Mouse (Mus musculus): ENCODE data around the gene Rbfox2. TPM values are rescaled to one million over a fixed set of nuclear protein-coding genes. Genes with fewer than 3 reads are reported as not detected.

Rbfox2 gene
- total and polyA plus RNA-seq, 3 experiments = 0.89 TPM; not detected in 2

- Histone ChIP-seq H3K9ac (ENCODE audit: insufficient read depth, low read depth) (no peak overlapping the region), H3K4me2 (ENCODE audit: insufficient read depth, low read depth, poor library complexity, severe bottlenecking) (no peak overlapping the region), H3K4me3 (replicated peaks in 1 of 3; ENCODE audit: low read depth in 2 of 3, low read length in 2 of 3, poor library complexity in 1 of 3) (no peak overlapping the region), H3K27me3 (replicated peaks) (peaks cover 85% of the 10 kb centered on the region), H3K4me1 (ENCODE audit: control insufficient read depth in 1 of 2, insufficient read depth in 2 of 2) (no peaks in the 10 kb centered on the region), H3K27ac (ENCODE audit: insufficient read depth, low read depth) (no peak overlapping the region), H3K79me2 (replicated peaks; ENCODE audit: control insufficient read depth, extremely low read depth, insufficient read depth, poor library complexity, severe bottlenecking) (no peaks in the 10 kb centered on the region), H3K9me3 (replicated peaks; ENCODE audit: low read length) (no peaks in the 10 kb centered on the region), H3K36me3 (replicated peaks in 1 of 2; ENCODE audit: control insufficient read depth in 1 of 2, insufficient read depth in 1 of 2, low read length in 1 of 2) (no peaks in the 10 kb centered on the region)
- dilution Hi-C loops (cut with MboI; ENCODE audit: extremely low pct_ligation_motif_present, extremely low pct_unique_long_range_greater_than_20kb, low sequenced_read_pairs) (no loop called here), in situ Hi-C loops (cut with MboI; ENCODE audit: low pct_ligation_motif_present, low pct_unique_long_range_greater_than_20kb, low sequenced_read_pairs) (no loop called here)
- TF ChIP-seq MAX (IDR thresholded peaks at IDR 0.05; ENCODE audit: low read length) (no peak), ZMIZ1 (IDR thresholded peaks at IDR 0.05; ENCODE audit: low read depth, low read length) (no peak), HCFC1 (IDR thresholded peaks at IDR 0.05; ENCODE audit: low read depth, low read length) (no peak), SMC3 (IDR thresholded peaks at IDR 0.05; ENCODE audit: low read depth, low read length) (no peak), CHD2 (IDR thresholded peaks at IDR 0.05; ENCODE audit: low read length) (no peak), RAD21 (IDR thresholded peaks at IDR 0.05; ENCODE audit: low read depth, low read length) (no peak), TCF12 (IDR thresholded peaks at IDR 0.05; ENCODE audit: low read depth, low read length) (no peak), NRF1 (IDR thresholded peaks at IDR 0.05; ENCODE audit: low read depth, low read length) (no peak), POLR2AphosphoS2 (IDR thresholded peaks at IDR 0.05; ENCODE audit: low read depth, low read length) (no peak), PAX5 (IDR thresholded peaks at IDR 0.05; ENCODE audit: low read length) (no peak), RCOR1 (conservative IDR thresholded peaks at IDR 0.05; ENCODE audit: low read depth, low read length) (no peak), ELF1 (IDR thresholded peaks at IDR 0.05; ENCODE audit: low read depth, low read length) (no peak), MXI1 (IDR thresholded peaks at IDR 0.05; ENCODE audit: low read depth, low read length) (no peak), UBTF (IDR thresholded peaks at IDR 0.05; ENCODE audit: low read depth, low read length) (no peak), SIN3A (IDR thresholded peaks at IDR 0.05; ENCODE audit: low read length) (no peak), TBP (conservative IDR thresholded peaks at IDR 0.05; ENCODE audit: low read depth, low read length) (no peak), USF1 (IDR thresholded peaks at IDR 0.05; ENCODE audit: low read depth, low read length) (no peak)
- no peak for DNase-seq (ENCODE audit: extremely low read depth)
These were observed 132.8 kb downstream of the Rbfox2 start for GRCm38 (mm10) chr15:77174018-77174417.

GRCm38 (mm10) chr15:77172414-77172813 lies 134.4 kb downstream of the Rbfox2 start:
- in situ Hi-C loops (cut with MboI; ENCODE audit: low pct_ligation_motif_present, low pct_unique_long_range_greater_than_20kb, low sequenced_read_pairs) = no loop called here
- Histone ChIP-seq H3K4me2 (ENCODE audit: insufficient read depth, low read depth, poor library complexity, severe bottlenecking) (no peak overlapping the region), H3K79me2 (replicated peaks; ENCODE audit: control insufficient read depth, extremely low read depth, insufficient read depth, poor library complexity, severe bottlenecking) (no peaks in the 10 kb centered on the region), H3K36me3 (replicated peaks in 1 of 2; ENCODE audit: control insufficient read depth in 1 of 2, insufficient read depth in 1 of 2, low read length in 1 of 2) (no peaks in the 10 kb centered on the region), H3K27ac (ENCODE audit: insufficient read depth, low read depth) (no peak overlapping the region), H3K9me3 (replicated peaks; ENCODE audit: low read length) (no peaks in the 10 kb centered on the region), H3K27me3 (replicated peaks) (peaks cover 90% of the 10 kb centered on the region), H3K4me1 (ENCODE audit: control insufficient read depth in 1 of 2, insufficient read depth in 2 of 2) (no peaks in the 10 kb centered on the region), H3K9ac (ENCODE audit: insufficient read depth, low read depth) (no peak overlapping the region), H3K4me3 (replicated peaks in 1 of 3; ENCODE audit: low read depth in 2 of 3, low read length in 2 of 3, poor library complexity in 1 of 3) (no peak overlapping the region)
- no peak for DNase-seq (ENCODE audit: extremely low read depth)
- TF ChIP-seq TBP (conservative IDR thresholded peaks at IDR 0.05; ENCODE audit: low read depth, low read length) (no peak), EP300 (IDR thresholded peaks at IDR 0.05; ENCODE audit: low read length) (no peak), PAX5 (IDR thresholded peaks at IDR 0.05; ENCODE audit: low read length) (no peak), MEF2A (IDR thresholded peaks at IDR 0.05; ENCODE audit: borderline replicate concordance, low read depth, low read length) (no peak)
- dilution Hi-C loops (cut with MboI; ENCODE audit: extremely low pct_ligation_motif_present, extremely low pct_unique_long_range_greater_than_20kb, low sequenced_read_pairs) = no loop called here
